Mouse (Mus musculus) heart, embryonic 11.5 days (tissue): ENCODE data around the gene Pim3. TPM values are rescaled to one million over a fixed set of nuclear protein-coding genes. Genes with fewer than 3 reads are reported as not detected.

Experiments
- ATAC-seq: fragments of 200-750 bp; cut with Nextera tagmentation; replicated peaks from 2 replicates; pipeline ENCODE4 v1.8.0; 2017; ENCODE audit warnings: moderate library complexity; ENCODE audit not compliant: insufficient number of reproducible peaks, low FRiP score, low TSS enrichment
- H3K27ac ChIP-seq: fragments of 300-500 bp; sonication (generic); 2 replicates; pipeline ENCODE4 v1.5.1; 2014; ENCODE audit warnings: mild to moderate bottlenecking, low read depth, low read length
- H3K27me3 ChIP-seq: fragments of 300-500 bp; sonication (generic); 2 replicates; pipeline ENCODE4 v1.6.1; 2014; ENCODE audit warnings: mild to moderate bottlenecking, low read length, mixed read lengths; ENCODE audit not compliant: control insufficient read depth, insufficient read depth
- H3K36me3 ChIP-seq: fragments of 300-500 bp; sonication (generic); 2 replicates; pipeline ENCODE4 v1.6.1; 2014; ENCODE audit warnings: mild to moderate bottlenecking, low read length, moderate library complexity, mixed read lengths; ENCODE audit not compliant: control insufficient read depth, insufficient read depth
- H3K4me1 ChIP-seq: fragments of 300-500 bp; sonication (generic); 2 replicates; pipeline ENCODE4 v1.6.1; 2014; ENCODE audit warnings: low read length; ENCODE audit not compliant: control insufficient read depth, insufficient read depth
- H3K4me2 ChIP-seq: fragments of 300-500 bp; sonication (generic); 2 replicates; pipeline ENCODE4 v1.6.1; 2014; ENCODE audit warnings: mild to moderate bottlenecking, moderate library complexity
- H3K4me3 ChIP-seq: fragments of 300-500 bp; sonication (generic); 2 replicates; pipeline ENCODE4 v1.5.1; 2014; ENCODE audit warnings: low read depth, low read length
- H3K9ac ChIP-seq: fragments of 300-500 bp; sonication (generic); 2 replicates; pipeline ENCODE4 v1.6.1; 2014; ENCODE audit warnings: mild to moderate bottlenecking, low read depth, low read length, moderate library complexity
- H3K9me3 ChIP-seq: fragments of 300-500 bp; sonication (generic); replicated peaks from 2 replicates; pipeline ENCODE4 v1.6.1; 2016; ENCODE audit warnings: low read length; ENCODE audit not compliant: control insufficient read depth
- WGBS: fragments of 180-500 bp; shearing (Covaris S2); extraction: QIAGEN DNeasy Blood & Tissue Kit; methylation state at CpG from one replicate; pipeline ENCODE4 v1.1.7; 2014; ENCODE audit not compliant: insufficient replicate concordance; 5-methylcytosine and 5-hydroxymethylcytosine counted together
- polyA plus RNA-seq: library from polyadenylated mRNA; unstranded; fragments of >200 nt; fragmentation: Nextera tagmentation; extraction: Ambion mirVana; gene quantifications from 2 replicates; pipeline ENCODE4 v1.2.1, GENCODE M21; 2014

Gene Pim3
- polyA plus RNA-seq, 1 experiment from 2014 or later = 43.7 TPM

DNA sequence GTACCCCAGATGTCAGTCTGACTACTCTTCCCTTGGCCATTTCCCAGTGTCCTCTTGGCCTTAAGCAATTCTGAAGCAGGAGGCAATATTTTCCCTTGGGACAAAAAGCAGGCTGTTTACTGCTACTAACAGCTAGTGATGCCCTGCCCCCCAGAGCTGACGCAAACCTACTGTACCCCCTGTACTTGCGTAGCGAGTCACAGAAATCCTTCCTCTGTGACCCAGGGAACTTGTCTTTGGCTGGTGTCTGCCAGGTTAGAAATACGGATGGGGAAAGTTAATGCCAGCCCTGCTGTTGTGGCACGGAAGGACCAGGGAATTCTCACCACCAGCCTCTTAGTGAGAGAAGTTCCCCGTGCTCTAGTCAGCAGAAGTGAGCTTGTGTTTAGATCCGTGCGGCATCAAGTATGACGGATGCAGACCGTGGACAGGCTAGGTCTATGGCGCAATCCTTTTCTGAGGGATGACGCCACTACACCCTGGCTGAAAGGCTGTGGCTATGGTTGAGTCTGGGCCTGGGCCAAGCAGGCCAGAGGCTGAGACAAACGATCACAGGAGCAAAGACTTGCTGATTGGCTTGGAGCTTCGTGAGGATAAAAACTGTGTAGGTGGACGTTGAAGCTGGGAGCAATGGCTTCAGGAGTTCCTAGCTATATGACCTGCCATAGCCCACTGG lies 40.4 kb downstream of the Pim3 start:
- 83% methylated on average over 15 of the region's 15 CpGs for WGBS
- 0 out of 2 replicates have a peak, but pooled peaks cover 2% of the 10 kb centered on the region for H3K27me3 ChIP-seq

GRCm38 (mm10) chr15:88903086-88903485 lies 41.1 kb downstream of the Pim3 start:
- no peaks in the 10 kb centered on the region for H3K9me3 ChIP-seq
- no peak overlapping the region for H3K27ac ChIP-seq
- no peak overlapping the region for H3K4me3 ChIP-seq
- 80% methylated on average over 1 of the region's 1 CpGs for WGBS
- no peak overlapping the region for H3K9ac ChIP-seq
- ATAC-seq = no peak
- H3K4me2 ChIP-seq = no peak overlapping the region
- H3K36me3 ChIP-seq = no peaks in the 10 kb centered on the region
- H3K4me1 ChIP-seq = no peaks in the 10 kb centered on the region
- 0 out of 2 replicates have a peak, but pooled peaks cover 2% of the 10 kb centered on the region for H3K27me3 ChIP-seq

More for the DNA sequence above, 40.4 kb downstream of the Pim3 start:
- H3K9me3 ChIP-seq = no peaks in the 10 kb centered on the region
- H3K4me3 ChIP-seq = no peak overlapping the region
- no peak overlapping the region for H3K9ac ChIP-seq
- no peak for ATAC-seq
- H3K4me1 ChIP-seq = no peaks in the 10 kb centered on the region
- no peak overlapping the region for H3K27ac ChIP-seq
- H3K36me3 ChIP-seq = no peaks in the 10 kb centered on the region
- no peak overlapping the region for H3K4me2 ChIP-seq

- Histone ChIP-seq H3K4me1 (no peaks in the 10 kb centered on the region), H3K27ac (no peak overlapping the region), H3K9ac (no peak overlapping the region), H3K4me3 (no peak overlapping the region), H3K9me3 (no peaks in the 10 kb centered on the region), H3K4me2 (no peak overlapping the region), H3K27me3 (0 out of 2 replicates have a peak, but pooled peaks cover 2% of the 10 kb centered on the region), H3K36me3 (no peaks in the 10 kb centered on the region)
- 77% methylated on average over 14 of the region's 14 CpGs for WGBS
- no peak for ATAC-seq
These were observed 42.2 kb downstream of the Pim3 start for GRCm38 (mm10) chr15:88904056-88904811.

GRCm38 (mm10) chr15:88906347-88906746 lies 44.4 kb downstream of the Pim3 start:
- WGBS = 70% methylated on average over 4 of the region's 4 CpGs

DNA sequence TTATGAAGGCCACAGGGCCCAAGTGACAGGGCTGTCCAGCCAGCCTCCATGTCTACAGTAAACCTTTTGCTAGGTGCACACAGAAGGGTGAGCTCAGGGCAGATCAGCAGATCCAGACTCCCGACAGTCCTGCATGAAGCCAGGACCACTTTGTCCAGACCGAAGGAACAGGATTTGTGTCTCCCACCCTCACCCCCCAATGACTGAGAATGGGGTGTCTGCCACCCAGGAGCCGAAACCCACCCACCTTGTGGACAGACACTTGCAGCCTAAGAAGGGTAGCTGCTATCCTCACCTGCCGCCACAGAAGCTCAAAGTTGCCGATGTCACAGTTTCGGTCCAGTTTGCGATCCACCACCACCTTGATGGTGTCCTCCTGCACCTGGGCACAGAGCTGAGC lies 53.1 kb downstream of the Pim3 start:
- no peaks in the 10 kb centered on the region for H3K27me3 ChIP-seq
- no peak overlapping the region for H3K9ac ChIP-seq
- no peaks in the 10 kb centered on the region for H3K9me3 ChIP-seq
- H3K4me3 ChIP-seq = no peak overlapping the region
- WGBS = 88% methylated on average over 7 of the region's 7 CpGs
- no peak for ATAC-seq
- H3K4me1 ChIP-seq = no peaks in the 10 kb centered on the region
- no peak overlapping the region for H3K4me2 ChIP-seq
- H3K36me3 ChIP-seq = no peaks in the 10 kb centered on the region
- no peak overlapping the region for H3K27ac ChIP-seq

More at GRCm38 (mm10) chr15:88906347-88906746, 44.4 kb downstream of the Pim3 start:
- H3K4me2 ChIP-seq = no peak overlapping the region
- no peak overlapping the region for H3K4me3 ChIP-seq
- H3K9me3 ChIP-seq = no peaks in the 10 kb centered on the region
- H3K4me1 ChIP-seq = no peaks in the 10 kb centered on the region
- no peaks in the 10 kb centered on the region for H3K36me3 ChIP-seq
- no peak overlapping the region for H3K27ac ChIP-seq
- no peak for ATAC-seq
- H3K27me3 ChIP-seq = 0 out of 2 replicates have a peak, but pooled peaks cover 2% of the 10 kb centered on the region
- no peak overlapping the region for H3K9ac ChIP-seq

Other genes starting within 250 kb of the Pim3 start
- gene Brd1, start 128.0 kb upstream of the Pim3 start, polyA plus RNA-seq = 15.2 and 18.2 TPM in 2 replicates
- 16.1 and 22.9 TPM in 2 replicates for gene Zbed4, start 110.5 kb upstream of the Pim3 start, polyA plus RNA-seq
- 11.6 and 12.5 TPM in 2 replicates for gene Alg12, start 42.9 kb upstream of the Pim3 start, polyA plus RNA-seq
- 71.7 and 83.6 TPM in 2 replicates for gene Creld2, start 42.5 kb upstream of the Pim3 start, polyA plus RNA-seq
- gene Ttll8, start 92.2 kb downstream of the Pim3 start, polyA plus RNA-seq = not detected in 2 replicates
- not detected in 2 replicates for gene Mlc1, start 116.8 kb downstream of the Pim3 start, polyA plus RNA-seq
- gene Mov10l1, start 120.7 kb downstream of the Pim3 start, polyA plus RNA-seq = 57.6 and 78.6 TPM in 2 replicates
- gene Panx2, start 197.5 kb downstream of the Pim3 start, polyA plus RNA-seq = 1.4 and 1.5 TPM in 2 replicates
- 51.7 and 52.6 TPM in 2 replicates for gene Trabd, start 212.9 kb downstream of the Pim3 start, polyA plus RNA-seq
- 9.5 and 9.9 TPM in 2 replicates for gene Selenoo, start 226.9 kb downstream of the Pim3 start, polyA plus RNA-seq